Mouse (Mus musculus): ENCODE measurements around the gene Il17c. TPM values are rescaled to one million over a fixed set of nuclear protein-coding genes. Genes with fewer than 3 reads are reported as not detected.

The Il17c gene
- not detected for total RNA-seq (2021)
- long read RNA-seq, experiment 1 = 0 reads
- long read RNA-seq, experiment 2 = 0 reads

DNA sequence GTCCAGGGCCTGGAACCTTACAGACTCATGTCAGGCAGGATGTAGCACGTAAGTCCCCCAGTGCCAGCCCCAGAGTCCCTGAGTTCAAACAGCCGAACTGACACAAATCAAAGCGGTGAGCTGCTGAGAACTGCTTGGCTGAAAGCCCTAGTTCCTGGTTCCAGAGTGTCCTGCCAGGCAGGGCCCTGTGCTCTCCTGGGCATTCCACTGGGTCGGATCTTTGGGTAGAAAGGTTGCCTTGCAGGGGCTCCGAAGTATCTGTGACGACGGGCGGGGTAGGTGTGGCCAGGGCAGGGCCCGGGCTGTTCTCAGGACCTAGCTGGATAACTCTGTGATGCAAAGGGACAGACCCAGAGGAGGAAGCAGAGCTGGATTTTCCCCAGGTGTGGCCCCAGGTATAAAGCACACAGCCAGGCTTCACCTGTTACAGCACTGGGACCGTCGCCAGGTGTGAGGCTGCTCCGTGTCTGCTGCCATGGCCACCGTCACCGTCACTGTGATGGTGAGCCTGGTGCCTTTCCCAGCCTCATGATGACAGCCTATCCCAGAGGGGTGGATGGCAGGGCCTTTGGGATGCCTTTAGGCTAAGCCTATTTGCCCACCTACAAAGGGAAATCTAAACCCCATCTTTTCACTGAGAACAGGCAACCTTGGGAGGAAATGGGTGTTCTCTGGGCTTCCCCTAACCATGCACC lies at the start of gene Il17c:
Gene Il17c, plus strand, starts transcription at position 645 of the 695 bp plus-strand sequence.
- no peak for DNase-seq

DNA sequence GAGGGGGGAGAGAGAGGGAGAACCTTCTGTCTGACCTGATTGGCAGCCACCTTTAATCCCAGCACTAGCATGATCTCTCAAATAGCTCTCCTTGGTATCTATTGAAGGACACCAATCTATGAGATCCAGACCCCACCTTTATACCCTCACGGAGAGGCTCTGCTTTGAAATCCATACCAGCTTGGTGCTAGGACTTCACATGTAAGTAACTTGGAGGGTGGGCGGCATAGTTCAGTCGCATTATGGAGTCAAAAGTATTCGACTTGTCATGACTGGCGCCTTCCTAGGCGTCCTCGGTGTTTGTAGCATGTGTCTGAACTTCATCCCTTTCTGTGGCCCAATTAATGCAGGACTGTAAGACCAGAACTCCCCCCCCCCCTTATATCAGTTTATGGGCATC lies 46.5 kb upstream of the Il17c start:
- DNase-seq = no peak

DNA sequence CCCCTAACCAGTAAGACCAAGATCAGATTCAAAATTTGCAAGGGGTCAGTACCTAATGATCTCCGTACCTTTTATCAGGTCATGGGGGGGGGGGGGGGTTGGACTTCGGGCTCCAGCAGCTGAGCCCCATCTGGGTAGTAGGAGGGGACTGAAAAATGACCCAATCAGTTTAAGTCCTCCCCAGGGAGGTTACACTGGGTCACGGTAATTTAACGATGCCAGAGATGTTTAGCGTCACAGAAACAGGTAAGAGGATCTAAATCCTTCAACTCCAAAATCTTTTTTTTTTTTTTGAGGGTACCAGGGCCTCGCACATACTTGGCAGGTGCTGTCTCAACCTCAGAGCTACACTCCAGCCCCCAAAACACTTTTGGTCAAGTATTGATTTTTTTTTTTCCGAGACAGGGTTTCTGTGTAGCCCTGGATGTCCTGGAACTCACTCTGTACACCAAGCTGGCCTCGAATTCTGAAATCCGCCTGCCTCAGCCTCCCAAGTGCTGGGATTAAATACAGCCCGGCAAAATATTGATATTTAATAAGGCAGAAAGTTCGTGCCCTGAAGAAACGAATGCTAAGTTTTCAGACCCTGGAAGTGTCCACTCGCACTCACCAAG lies 46.0 kb upstream of the Il17c start:
- DNase-seq = no peak

DNA sequence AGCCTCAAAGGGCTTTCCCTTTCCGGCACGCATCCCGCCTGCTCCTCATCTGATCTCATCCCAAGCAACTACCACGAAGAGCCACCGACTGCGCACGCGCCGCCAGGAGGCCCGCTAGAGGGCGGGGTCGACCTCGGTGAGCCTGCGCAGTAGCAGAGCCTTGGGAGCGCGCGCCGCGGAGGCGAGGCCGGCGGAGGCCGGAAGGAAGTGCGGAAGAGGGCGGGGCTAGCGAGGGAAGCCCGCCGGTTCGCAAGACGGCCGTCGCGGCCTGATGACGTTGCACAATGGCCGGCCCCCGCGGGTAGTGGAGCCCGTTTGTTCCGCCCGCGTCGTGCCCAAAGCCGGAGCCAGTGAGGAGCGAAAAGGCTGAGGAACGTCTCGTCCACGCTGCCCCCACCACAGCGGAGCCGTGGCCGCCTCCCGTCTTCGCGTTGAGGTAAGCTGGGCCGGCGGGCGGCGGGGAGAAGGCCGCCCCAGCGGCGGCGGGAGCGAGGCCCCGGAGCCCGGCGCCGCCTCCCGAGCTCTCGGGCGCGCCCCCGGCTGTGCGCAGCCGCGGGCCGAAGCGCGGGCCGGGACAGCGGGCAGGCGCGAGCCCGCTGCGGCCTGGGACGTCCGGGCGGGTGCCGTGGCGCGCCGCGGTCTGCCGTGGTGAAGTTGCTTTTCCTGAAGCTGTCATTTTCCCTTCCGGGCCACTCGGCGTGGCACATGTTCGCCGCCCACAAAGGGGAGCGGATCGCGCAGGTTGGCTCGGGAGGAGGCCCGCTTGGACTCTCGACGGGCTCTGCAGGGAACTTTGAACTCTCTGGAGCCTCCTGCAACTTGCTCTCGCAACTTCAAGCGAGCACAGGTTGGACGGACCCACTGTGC lies 45.2 kb upstream of the Il17c start, which contains the start of gene Zc3h18:
Gene Zc3h18, plus strand, starts transcription at position 245 of the 867 bp plus-strand sequence.
- DNase-seq = peak; percentile 98

DNA sequence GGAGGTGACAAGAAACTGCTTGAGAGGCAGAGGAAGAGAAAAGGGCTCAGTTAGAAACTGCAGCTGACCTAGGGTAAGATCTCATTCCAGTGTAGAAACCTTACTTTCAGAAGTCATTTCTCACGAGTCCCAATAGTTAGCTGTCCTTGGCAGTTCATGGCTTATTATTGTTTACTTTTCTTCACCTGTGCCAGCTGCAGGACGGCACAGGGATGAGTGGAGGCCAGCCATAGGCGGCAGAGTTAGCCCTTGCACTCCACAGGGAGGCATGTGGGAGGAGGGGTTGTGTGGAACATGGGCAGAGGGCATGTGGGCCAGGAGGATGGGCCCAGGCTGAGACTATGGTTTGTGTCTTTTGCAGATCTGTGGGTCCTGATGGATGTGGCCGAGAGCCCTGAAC lies 38.8 kb upstream of the Il17c start:
- DNase-seq = no peak

DNA sequence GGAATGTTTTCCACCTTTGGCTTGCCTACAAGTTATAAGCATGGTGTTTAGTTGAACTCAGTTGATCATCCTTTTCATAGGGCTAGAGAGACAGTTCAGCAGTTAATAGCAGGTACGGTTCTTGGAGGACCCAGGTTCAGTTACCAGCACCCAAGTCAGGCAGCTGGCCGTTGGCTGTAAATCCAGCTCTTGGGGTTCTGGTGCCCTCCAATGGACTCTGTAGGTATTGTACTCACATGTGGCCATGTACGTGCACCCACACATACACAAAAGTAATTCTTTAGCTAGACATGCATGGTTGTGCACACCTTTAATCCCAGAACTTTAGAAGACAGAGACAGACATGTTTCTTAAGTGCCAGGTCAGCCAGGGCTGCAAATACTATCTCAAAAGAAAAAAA lies 32.5 kb upstream of the Il17c start:
- no peak for DNase-seq

DNA sequence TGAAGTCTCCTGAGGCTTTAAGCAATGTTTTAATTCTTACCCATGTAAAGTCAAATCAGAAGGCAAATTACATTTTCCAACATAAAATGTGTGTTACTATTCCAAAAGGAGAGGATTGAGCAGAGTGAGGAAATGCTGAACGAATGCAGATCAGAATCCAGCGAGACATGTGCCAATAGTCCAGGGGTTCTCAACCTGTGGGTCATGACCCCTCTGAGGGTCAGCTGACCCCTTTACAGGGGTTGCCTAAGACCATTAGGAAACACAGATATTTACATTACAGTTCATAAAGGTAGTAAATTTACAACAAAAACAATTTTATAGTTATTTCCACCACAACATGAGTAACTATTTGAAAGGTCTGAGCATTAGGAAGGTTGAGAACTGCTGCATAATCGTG lies 31.1 kb upstream of the Il17c start:
- DNase-seq = no peak

DNA sequence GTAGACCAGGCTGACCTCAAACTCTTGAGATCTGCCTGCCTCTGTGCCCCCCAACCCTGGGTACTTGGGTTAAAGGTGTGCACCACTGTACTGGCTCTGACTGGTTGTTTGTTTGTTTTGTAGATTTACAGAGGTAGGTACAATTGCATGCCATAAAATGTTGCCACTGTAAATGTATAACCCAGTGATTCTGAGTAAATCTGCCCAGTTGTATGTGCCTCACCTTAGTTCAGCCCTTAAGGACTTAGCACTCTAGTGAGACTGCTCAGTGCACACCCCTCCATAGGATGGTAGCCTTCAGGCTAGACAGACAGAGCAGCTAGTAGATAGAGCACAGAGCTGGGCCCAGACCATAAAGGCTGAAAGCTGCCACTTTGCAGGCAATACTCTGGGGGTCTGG lies 28.1 kb upstream of the Il17c start:
- no peak for DNase-seq

DNA sequence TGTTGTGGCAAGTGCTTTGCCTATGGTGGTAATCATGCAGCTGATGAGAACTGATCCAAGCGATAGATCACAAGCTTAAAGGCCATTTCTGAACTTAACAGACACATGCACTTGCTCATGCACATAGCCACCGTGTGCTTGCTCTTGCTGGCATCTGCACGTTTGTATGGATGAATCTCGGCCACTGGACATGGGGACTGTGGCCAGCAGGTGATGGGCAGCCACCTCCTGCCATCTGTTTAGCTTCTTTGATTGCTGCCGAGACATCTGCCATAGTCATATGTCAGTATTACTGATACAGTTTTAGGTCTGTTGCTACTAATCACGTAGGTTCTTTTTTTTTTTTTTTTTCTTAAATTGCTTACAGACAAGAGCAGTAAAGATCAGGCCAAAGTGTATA lies 26.5 kb upstream of the Il17c start:
- no peak for DNase-seq

DNA sequence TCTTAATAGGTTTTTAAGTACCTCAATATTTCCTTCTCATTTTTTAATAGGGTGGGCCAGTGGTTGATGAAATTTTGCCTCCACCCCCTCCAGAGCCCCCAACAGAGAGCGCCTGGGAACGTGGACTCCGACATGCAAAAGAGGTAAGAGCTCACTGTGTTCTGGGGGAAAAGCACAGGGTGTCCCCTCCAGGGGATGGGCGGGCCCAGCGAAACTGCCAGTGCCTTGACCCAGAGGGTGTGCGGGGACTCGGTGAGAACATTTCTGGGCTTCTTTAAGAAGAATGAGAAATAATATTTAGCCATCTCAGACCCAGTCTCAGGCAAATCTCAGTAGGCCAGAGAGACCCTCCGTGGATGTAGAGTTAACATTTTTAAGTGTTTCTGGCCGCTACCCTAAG lies 23.6 kb upstream of the Il17c start:
- no peak for DNase-seq

DNA sequence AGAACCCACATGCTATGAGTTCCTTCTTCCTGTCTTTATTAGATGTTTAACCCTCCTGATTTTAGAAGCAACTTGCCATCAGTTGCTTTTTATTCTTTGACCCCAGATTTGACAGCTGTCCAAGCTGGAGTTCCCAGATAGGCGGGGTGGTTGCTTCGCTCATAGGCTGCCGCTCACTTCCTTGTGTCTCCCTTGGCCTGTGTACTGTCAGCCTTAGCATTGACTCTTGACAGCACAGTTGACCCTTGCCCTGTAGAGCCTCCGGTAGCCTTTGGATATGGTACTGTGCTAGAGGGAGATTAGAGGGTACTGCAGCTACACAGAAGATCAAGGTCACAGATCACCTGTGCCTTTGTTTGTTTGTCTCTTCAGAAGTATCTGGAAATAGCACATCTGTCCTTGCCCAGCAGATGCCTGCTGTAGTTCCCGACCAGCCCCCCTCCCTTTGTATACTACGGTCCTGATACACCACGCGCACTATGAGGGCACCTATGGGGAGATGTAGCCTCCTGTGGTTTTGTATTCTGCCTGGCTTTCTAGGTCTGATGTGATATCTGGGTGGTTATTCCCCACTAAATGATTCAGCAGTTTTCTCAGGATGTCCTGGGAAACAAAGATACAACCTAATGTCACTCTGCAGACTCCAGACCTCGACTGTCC lies 16.5 kb upstream of the Il17c start:
- DNase-seq = no peak

DNA sequence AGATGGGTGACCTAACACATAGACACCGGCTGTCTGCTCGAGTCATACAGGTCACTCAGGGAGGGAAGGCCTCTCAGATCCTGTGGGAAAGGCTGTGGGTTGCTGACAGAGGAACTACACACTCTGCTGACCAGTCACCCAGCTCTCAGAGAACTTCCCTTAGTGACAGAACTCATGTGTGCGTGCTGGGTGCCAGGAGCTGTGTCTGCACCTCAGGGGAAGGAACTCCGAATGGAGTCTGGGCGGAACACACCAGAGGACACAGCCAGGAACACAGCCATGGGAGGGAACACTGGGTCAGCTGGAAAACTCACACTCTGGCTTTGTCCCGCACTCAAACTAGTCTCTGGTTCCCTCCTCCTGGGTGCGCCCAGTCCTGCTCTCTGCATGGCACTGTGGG lies 14.1 kb upstream of the Il17c start:
- DNase-seq = peak; percentile 38

DNA sequence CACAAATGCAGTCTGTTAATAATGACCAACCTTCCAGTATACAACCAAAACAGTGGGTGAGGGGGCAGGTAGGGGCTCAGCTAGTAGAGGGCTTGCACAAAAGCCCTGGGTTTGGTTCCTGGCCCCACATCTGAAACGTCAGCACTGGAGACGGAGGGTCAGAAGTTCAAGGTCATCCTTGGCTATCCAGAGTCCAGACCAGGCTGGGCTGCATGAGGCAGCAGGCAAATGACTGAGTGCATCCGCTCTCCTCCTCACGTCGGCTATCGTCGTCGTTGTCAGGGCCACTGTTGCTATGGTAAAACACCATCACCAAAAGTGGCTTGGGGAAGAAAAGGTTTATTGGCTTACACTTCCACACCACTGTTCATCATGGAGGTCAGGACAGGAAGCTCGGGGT lies 7.5 kb upstream of the Il17c start:
- DNase-seq = no peak

DNA sequence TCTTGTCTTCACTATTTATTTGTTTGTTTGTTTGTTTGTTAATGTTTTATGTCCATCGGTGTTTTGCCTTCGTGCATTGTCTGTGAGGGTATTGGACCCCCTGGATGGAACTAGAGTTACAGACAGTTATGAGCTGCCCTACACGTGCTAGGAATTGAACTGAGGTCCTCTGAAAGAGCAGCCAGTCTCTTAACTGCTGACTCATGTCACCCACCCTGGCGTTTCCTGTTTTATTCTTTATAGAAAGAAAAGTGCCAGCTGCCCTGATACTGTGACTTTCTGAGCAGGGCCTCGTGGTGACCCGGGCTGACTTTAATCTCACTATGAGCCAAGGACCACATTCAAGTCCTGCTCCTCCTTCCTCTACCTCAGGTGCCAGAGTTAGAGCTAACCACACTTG lies 6.3 kb upstream of the Il17c start:
- no peak for DNase-seq

DNA sequence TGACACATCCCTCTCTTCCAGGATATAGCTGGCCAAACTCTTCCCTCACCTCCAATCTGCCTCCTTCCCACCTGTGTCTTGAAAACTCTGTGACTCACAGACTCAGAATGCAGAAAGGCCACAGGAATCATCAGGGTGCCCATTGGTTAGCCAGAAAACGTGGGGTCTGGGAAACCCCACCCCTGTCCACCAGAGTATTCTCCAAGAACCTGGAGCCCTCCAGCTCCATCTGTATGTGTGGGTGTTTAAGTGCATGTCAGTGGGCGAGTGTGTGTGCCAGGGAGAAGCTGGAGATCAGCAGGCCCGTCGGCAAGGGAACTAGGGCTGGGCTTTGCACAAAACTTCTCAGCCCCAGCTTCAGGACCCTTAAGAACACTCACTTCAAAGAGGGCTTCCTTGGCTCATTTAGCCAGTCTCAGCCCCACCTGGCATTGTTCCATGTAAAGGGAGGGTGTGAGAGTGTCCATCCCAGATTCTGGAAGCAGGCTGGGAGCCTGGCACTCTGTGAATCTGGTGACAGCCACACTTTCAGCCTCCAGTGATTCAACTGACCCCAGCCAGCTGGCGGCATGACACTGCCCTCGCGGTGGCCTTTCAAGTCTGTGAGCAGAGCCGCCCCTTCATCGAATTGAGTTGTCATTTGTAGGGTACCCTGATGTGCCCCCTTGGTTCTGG lies 1.8 kb upstream of the Il17c start:
- no peak for DNase-seq

DNA sequence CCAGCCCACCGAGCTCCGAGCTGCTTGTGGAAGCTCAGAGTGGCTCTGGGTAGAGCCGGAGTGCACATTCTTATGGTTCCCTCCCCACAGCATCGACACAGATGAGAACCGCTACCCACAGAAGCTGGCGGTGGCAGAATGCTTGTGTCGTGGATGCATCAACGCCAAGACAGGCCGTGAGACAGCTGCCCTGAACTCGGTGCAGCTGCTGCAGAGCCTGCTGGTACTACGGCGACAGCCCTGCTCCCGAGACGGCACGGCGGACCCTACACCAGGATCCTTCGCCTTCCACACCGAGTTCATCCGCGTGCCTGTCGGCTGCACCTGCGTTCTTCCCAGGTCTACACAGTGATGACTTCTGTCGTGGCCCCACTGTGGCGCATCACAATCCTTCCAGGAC lies 1.4 kb downstream of the Il17c start:
- DNase-seq = no peak

DNA sequence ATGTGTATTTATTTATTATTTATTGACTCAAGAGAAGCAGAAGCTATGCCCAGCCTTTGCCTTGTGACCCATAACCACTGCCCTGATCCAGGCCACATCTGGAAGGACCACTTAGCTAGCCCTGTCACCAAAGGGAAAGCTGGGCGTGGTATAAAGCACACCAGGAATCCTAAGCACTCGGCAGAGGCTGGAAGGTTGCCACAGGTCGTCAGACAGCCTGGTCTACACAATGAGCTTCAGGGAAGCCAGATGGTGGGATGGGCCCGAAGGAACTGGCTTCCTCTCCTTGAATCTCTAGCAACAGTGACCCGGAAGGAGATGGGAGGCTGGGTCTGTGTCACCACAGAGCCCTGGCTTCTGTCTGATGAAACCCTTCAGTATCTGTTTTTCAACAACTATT lies 1.8 kb downstream of the Il17c start:
- peak; percentile 28 for DNase-seq

DNA sequence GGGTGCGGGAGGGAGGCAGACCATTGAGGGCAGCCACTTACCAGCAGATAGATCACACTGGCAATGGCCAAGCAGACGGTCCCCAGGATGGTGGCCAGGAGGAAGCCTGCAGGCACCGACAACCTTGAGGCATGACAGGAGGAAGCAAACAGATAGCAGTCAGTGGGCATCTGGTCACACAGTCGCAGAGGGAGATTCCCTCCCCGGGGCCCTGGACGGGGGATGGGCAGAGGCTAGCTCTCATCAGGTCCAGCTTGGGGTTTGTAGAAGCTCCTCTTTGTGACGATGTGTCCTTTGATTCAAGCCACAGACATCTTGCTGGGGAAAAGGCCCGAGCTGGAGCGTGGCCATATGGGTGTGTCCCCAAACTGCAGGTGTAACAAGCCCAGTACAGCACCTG lies 4.3 kb downstream of the Il17c start:
- DNase-seq = no peak

DNA sequence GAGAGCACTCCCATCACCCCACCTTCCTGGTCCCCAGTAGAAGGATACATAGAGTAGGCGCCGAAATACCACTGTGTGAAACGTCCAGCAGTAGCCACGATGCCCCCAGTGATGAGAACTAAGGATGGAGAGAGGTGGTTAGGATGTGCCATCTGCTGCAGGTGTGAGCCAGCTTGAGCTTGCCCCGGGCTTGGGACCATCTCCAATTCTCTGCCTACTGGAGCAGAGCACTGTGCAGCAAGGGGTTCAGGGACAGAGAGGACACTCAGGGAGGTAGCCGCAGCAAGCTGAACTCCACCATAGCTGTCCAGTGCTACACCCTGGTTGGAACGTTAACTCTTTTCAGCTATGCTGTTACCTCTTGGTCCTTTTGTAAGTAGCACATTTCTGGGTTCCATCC lies 5.8 kb downstream of the Il17c start:
- DNase-seq = no peak

DNA sequence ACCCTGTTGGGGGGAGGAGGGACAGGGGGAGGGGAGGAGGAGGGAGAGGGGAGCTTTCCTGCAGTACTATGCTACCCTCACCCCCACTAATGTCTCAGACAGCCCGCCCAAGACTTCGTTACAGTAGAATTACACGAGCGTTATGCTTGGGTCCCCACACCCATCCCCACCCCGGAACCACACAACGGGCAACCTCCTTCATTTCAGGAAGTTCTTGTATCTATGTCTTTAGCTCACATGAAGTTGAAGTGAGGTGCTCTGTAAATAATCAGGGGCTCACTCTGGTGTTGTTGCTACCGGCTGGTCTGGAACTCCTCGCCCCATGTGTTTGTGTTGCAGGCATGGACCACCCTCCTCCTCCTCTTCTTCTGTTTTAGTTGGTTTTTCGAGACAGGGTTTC lies 6.3 kb downstream of the Il17c start:
- no peak for DNase-seq

DNA sequence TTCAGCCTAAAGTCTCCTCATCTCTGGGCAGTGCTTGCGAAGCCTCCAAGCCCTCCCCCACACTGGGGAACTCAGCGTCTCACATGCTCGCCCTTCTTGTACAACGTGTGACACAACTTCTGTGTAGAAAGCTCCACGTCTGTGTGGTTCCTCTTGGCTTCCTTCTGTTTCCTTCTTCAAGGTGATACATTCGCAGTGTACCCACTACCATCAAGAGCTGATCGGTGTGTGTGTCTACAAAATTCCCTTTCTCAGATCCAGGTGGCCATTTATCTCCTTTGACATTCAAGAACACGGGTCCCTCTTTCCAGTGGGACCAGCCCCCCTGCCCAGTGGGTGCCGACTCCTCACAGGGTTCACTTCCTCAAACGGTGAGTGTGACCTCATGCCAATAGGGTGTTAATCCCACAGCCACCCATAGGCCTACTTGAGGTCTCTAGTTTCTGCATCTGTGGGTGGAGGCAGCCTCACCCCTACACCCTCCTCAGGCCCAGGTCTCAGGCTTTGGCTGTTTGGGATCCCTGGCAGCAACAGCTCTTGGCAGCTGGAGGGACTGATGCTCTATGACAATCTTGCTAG lies 8.3 kb downstream of the Il17c start:
- no peak for DNase-seq

DNA sequence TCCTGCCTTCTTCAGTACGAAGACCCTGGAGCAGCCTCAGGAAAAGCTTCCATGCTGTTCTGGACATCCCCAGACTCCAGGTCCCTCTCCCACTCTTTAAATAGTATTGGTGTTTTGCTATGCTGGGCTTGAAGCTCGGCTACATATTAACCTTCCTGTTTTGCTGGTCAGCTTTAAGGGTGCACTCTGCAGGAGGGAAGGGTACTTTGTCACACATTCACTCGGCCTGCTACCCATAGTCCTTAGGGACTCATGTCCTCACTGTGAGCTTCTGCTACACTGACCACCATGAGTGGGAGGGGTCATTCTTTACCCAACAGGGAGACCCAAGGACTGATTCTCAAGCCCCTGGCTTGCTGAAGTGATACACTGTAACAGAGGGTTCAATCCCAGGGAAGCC lies 8.8 kb downstream of the Il17c start:
- no peak for DNase-seq
